Mouse (Mus musculus): ENCODE results near the gene Ifi27. TPM values are rescaled to one million over a fixed set of nuclear protein-coding genes. Genes with fewer than 3 reads are reported as not detected.
"Not testable (repeated sequence)": the region's sequence is repeated elsewhere in the genome, so short reads cannot be mapped to it uniquely, and the experiment has no call there.

Gene Ifi27
- polyA plus RNA-seq, 1 experiment, result 118 TPM

DNA sequence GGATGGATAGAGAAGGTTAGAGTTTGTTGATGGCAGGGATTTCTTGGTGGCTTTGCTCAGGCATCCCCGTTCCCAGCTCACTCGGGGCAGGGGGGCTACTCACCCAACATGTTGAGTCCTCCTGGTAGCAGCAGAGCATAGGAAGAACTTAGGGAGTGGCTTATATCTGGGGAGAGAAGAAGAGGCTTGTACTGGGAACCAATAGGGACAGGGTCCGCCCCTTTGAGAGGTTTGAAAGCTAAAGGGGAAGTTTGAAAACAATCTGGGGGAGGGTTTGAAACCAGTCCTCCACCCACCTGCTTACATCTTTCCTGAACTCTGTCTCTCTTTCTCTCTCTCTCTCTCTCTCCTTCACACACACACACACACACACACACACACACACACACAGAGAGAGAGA is 9.5 kb downstream of the Ifi27 start, which contains the start of gene Ifi27l2a:
Gene Ifi27l2a (minus strand): TSS at position 157 of the 400 bp plus-strand sequence.
- H3K27me3 ChIP-seq (ENCODE audit: control insufficient read depth, insufficient read depth, insufficient read length), result no peaks in the 10 kb centered on the region
- peaks cover 5% of the 10 kb centered on the region for H3K36me3 ChIP-seq (ENCODE audit: control insufficient read depth, insufficient read depth)
- TF ChIP-seq TCF3 (IDR thresholded peaks at IDR 0.05; ENCODE audit: insufficient read length, low read depth), result no peak
- H3ac ChIP-seq (ENCODE audit: control insufficient read depth, insufficient read length), result no peak within 1 kb of the TSS
- no peak within 1 kb of the TSS for H3K4me2 ChIP-seq (ENCODE audit: low read depth)
- no peaks in the 10 kb centered on the region for H3K79me2 ChIP-seq (ENCODE audit: control insufficient read depth, insufficient read depth)
- no peak within 1 kb of the TSS for H3K4me3 ChIP-seq

DNA sequence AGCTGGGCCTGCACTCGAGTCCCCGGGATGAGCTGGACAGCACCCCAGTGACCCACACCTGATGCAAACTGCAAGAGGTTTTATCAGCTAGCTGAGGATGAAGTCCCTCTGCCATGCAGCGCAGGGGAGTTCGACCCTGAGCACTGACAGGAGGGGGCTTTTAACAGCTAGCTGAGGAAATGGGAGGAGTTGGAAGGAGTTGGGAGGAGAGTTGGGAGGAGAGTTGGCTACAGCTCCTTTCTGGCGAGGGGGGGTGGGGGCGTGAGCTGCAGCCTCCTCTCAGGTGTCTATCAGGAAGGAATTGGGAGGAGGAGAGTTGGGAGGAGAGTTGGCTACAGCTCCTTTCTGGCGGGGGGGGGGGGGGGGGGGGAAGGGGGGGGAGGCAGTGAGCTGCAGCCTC is 10.2 kb downstream of the Ifi27 start:
- not testable (repeated sequence) for H3K36me3 ChIP-seq (ENCODE audit: control insufficient read depth, insufficient read depth); H3K4me3 ChIP-seq; H3ac ChIP-seq (ENCODE audit: control insufficient read depth, insufficient read length); H3K4me2 ChIP-seq (ENCODE audit: low read depth); H3K27me3 ChIP-seq (ENCODE audit: control insufficient read depth, insufficient read depth, insufficient read length); H3K79me2 ChIP-seq (ENCODE audit: control insufficient read depth, insufficient read depth)

DNA sequence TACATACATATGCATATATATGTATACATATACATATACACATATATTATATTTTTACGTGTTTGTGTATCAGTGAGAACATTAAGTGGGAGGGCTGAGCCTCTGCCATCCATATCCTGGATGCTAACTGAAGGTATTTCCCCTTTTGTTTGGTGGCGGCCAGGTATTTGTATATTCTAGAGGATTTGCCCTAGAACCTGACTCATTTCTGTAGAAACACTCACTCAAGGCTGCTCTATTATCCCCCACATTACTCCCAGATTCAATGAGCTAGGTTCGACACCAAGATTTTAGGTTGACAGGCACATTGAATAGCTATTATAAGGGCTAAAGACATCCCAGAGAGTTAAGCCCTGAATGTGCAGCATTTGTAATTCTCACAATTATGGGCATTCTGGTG is 11.0 kb downstream of the Ifi27 start:
- Histone ChIP-seq H3K79me2 (ENCODE audit: control insufficient read depth, insufficient read depth) (no peaks in the 10 kb centered on the region), H3K4me3 (no peak overlapping the region), H3ac (ENCODE audit: control insufficient read depth, insufficient read length) (no peak overlapping the region), H3K4me2 (ENCODE audit: low read depth) (no peak overlapping the region), H3K27me3 (ENCODE audit: control insufficient read depth, insufficient read depth, insufficient read length) (no peaks in the 10 kb centered on the region), H3K36me3 (ENCODE audit: control insufficient read depth, insufficient read depth) (peaks cover 5% of the 10 kb centered on the region)
- TF ChIP-seq POLR2A (IDR thresholded peaks at IDR 0.05; ENCODE audit: insufficient read length, low read depth) (no peak), SRF (IDR thresholded peaks at IDR 0.05; ENCODE audit: control insufficient read depth, insufficient read length, low read depth) (no peak), REST (IDR thresholded peaks at IDR 0.05; ENCODE audit: insufficient read depth, insufficient read length) (no peak), MYOD1 (IDR thresholded peaks at IDR 0.05; ENCODE audit: control insufficient read depth in 1 of 3, insufficient read length in 2 of 3, low read depth in 2 of 3) (no peak), MAX (IDR thresholded peaks at IDR 0.05; ENCODE audit: low read depth) (no peak), TCF3 (IDR thresholded peaks at IDR 0.05; ENCODE audit: insufficient read length, low read depth) (no peak), TCF12 (IDR thresholded peaks at IDR 0.05; ENCODE audit: insufficient read depth, poor library complexity, severe bottlenecking) (no peak), POLR2AphosphoS2 (IDR thresholded peaks at IDR 0.05; ENCODE audit: insufficient read length, low read depth) (no peak), E2F4 (IDR thresholded peaks at IDR 0.05; ENCODE audit: insufficient read depth) (no peak), USF1 (IDR thresholded peaks at IDR 0.05; ENCODE audit: low read depth) (no peak)

DNA sequence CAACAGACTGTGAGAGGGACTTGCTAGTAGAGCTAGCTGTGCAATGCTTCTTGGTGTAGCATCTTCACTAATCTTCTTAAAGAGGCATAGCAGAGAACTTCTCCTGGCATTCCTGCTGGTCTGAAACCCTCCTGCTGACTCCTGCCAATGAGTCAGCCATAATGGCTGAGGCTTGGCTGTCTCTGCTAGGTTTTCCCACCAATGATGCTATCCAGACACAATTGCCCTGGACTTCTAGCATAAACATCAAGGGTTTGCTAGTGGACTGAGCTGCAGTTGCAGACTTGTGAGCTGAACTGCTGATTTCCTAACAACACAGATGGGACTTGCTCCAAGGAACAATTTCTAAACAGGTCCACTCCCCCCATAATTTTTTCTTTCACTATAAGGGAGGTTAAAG is 19.4 kb downstream of the Ifi27 start:
- H3K4me3 ChIP-seq, result no peak overlapping the region
- H3K27me3 ChIP-seq (ENCODE audit: control insufficient read depth, insufficient read depth, insufficient read length), result no peaks in the 10 kb centered on the region
- no peak overlapping the region for H3K4me2 ChIP-seq (ENCODE audit: low read depth)
- TF ChIP-seq CEBPB (IDR thresholded peaks at IDR 0.05; ENCODE audit: insufficient read depth, poor library complexity, severe bottlenecking) (no peak), USF1 (IDR thresholded peaks at IDR 0.05; ENCODE audit: low read depth) (no peak), MAX (IDR thresholded peaks at IDR 0.05; ENCODE audit: low read depth) (no peak), POLR2AphosphoS2 (IDR thresholded peaks at IDR 0.05; ENCODE audit: insufficient read length, low read depth) (no peak), TCF12 (IDR thresholded peaks at IDR 0.05; ENCODE audit: insufficient read depth, poor library complexity, severe bottlenecking) (no peak), REST (IDR thresholded peaks at IDR 0.05; ENCODE audit: insufficient read depth, insufficient read length) (no peak), E2F4 (IDR thresholded peaks at IDR 0.05; ENCODE audit: insufficient read depth) (no peak), TCF3 (IDR thresholded peaks at IDR 0.05; ENCODE audit: insufficient read length, low read depth) (no peak), MYOD1 (IDR thresholded peaks at IDR 0.05; ENCODE audit: control insufficient read depth in 1 of 3, insufficient read length in 2 of 3, low read depth in 2 of 3) (no peak), MYOG (IDR thresholded peaks at IDR 0.05; ENCODE audit: control insufficient read depth in 1 of 3, insufficient read depth in 1 of 3, insufficient read length in 2 of 3, low read depth in 2 of 3) (no peak), POLR2A (IDR thresholded peaks at IDR 0.05; ENCODE audit: insufficient read length, low read depth) (no peak), SRF (IDR thresholded peaks at IDR 0.05; ENCODE audit: control insufficient read depth, insufficient read length, low read depth) (no peak)
- no peaks in the 10 kb centered on the region for H3K36me3 ChIP-seq (ENCODE audit: control insufficient read depth, insufficient read depth)
- H3ac ChIP-seq (ENCODE audit: control insufficient read depth, insufficient read length), result no peak overlapping the region
- H3K79me2 ChIP-seq (ENCODE audit: control insufficient read depth, insufficient read depth), result no peaks in the 10 kb centered on the region

DNA sequence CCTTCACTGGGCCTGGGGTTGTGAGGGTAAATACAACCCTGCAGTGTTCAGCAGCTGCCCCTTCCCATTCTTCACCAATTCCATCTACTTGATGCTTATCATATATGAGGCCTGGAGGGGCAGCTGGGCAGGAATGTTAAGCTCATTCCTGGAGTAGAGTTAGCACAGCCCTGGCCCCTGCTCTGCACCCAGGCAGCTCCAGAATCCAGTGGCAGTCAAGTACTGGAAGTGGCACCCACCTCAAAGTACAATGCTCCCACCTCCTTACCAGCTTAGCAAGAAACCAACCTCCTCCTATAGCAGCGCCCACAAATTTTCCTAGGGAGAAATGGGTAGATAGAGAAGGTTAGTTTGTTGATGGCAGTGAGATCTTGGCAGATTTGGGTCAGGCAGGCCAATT is 22.7 kb downstream of the Ifi27 start:
- H3K27me3 ChIP-seq (ENCODE audit: control insufficient read depth, insufficient read depth, insufficient read length); H3K4me3 ChIP-seq; H3K4me2 ChIP-seq (ENCODE audit: low read depth); H3K36me3 ChIP-seq (ENCODE audit: control insufficient read depth, insufficient read depth); H3ac ChIP-seq (ENCODE audit: control insufficient read depth, insufficient read length); H3K79me2 ChIP-seq (ENCODE audit: control insufficient read depth, insufficient read depth): not testable (repeated sequence)

DNA sequence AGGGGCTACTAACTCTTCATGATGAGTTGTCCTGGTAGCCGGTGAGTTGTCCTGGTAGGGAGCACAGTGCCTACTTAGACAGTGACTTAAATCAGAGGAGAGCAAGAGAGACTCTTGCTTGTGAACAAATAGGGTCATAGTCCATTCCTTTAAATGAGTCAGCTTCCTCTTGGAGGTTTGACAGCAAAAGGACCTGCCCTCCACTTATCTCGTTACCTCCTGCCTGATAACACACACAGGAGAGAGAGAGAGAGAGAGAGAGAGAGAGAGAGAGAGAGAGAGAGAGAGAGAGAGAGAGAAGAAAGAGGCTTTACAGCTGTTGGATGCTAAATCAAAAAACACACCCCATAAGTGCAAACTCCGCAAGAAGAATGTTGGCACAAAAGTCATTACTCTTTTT is 23.1 kb downstream of the Ifi27 start, which contains the start of gene Ifi27l2b:
Gene Ifi27l2b (minus strand): TSS at position 84 of the 400 bp plus-strand sequence.
- Histone ChIP-seq H3K4me3 (no peak within 1 kb of the TSS), H3K36me3 (ENCODE audit: control insufficient read depth, insufficient read depth) (no peaks in the 10 kb centered on the region), H3K27me3 (ENCODE audit: control insufficient read depth, insufficient read depth, insufficient read length) (no peaks in the 10 kb centered on the region), H3K4me2 (ENCODE audit: low read depth) (no peak within 1 kb of the TSS), H3ac (ENCODE audit: control insufficient read depth, insufficient read length) (no peak within 1 kb of the TSS), H3K79me2 (ENCODE audit: control insufficient read depth, insufficient read depth) (no peaks in the 10 kb centered on the region)
- TF ChIP-seq POLR2AphosphoS2 (IDR thresholded peaks at IDR 0.05; ENCODE audit: insufficient read length, low read depth) (no peak), MYOD1 (IDR thresholded peaks at IDR 0.05; ENCODE audit: control insufficient read depth in 1 of 3, insufficient read length in 2 of 3, low read depth in 2 of 3) (no peak), MYOG (IDR thresholded peaks at IDR 0.05; ENCODE audit: control insufficient read depth in 1 of 3, insufficient read depth in 1 of 3, insufficient read length in 2 of 3, low read depth in 2 of 3) (no peak), USF1 (IDR thresholded peaks at IDR 0.05; ENCODE audit: low read depth) (no peak), TCF3 (IDR thresholded peaks at IDR 0.05; ENCODE audit: insufficient read length, low read depth) (no peak), POLR2A (IDR thresholded peaks at IDR 0.05; ENCODE audit: insufficient read length, low read depth) (no peak), CEBPB (IDR thresholded peaks at IDR 0.05; ENCODE audit: insufficient read depth, poor library complexity, severe bottlenecking) (no peak), MAX (IDR thresholded peaks at IDR 0.05; ENCODE audit: low read depth) (no peak), E2F4 (IDR thresholded peaks at IDR 0.05; ENCODE audit: insufficient read depth) (no peak), TCF12 (IDR thresholded peaks at IDR 0.05; ENCODE audit: insufficient read depth, poor library complexity, severe bottlenecking) (no peak), REST (IDR thresholded peaks at IDR 0.05; ENCODE audit: insufficient read depth, insufficient read length) (no peak), SRF (IDR thresholded peaks at IDR 0.05; ENCODE audit: control insufficient read depth, insufficient read length, low read depth) (no peak)

Measured in myocyte (in vitro differentiated cells).